Mouse (Mus musculus): ENCODE results near the gene Flna.

DNA sequence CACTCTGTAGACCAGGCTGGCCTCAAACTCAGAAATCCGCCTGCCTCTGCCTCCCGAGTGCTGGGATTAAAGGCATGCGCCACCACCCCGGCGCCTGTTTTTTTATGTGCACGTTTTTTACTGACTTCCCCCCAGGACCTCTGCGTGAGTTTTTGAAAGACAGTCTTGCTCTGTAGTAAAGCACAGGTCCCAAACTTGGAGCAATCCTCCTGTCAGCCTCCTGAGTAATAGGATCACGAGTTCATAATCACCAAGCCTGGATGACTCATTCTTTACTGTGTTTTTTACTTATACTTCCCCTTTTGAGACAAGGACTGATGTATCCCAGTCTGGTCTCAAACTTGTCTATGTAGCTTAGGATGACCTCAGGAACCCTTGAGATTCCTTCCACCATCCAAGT is 28.3 kb upstream of the Flna start:
- TF ChIP-seq POLR2A (IDR thresholded peaks at IDR 0.05; ENCODE audit: insufficient read depth, low read depth, low read length) (no peak), CTCF (IDR thresholded peaks at IDR 0.05; ENCODE audit: insufficient read depth, low read depth, low read length) (no peak)
